Mouse (Mus musculus) ES-E14 (cell line): ENCODE data around the gene Tubd1.

Experiments
- HCFC1 ChIP-seq: IDR thresholded peaks from 2 replicates; pipeline ENCODE4 v1.6.1; 2012; ENCODE audit warnings: low read length, inconsistent platforms, borderline replicate concordance; ENCODE audit not compliant: insufficient read depth
- MAFK ChIP-seq: IDR thresholded peaks from 2 replicates; pipeline ENCODE4 v1.6.1; 2014; ENCODE audit warnings: mild to moderate bottlenecking, low read depth, low read length, inconsistent platforms; ENCODE audit not compliant: insufficient read depth
- ZNF384 ChIP-seq: IDR thresholded peaks from 2 replicates; pipeline ENCODE4 v1.6.1; 2012; ENCODE audit warnings: low read depth, low read length, inconsistent platforms

DNA sequence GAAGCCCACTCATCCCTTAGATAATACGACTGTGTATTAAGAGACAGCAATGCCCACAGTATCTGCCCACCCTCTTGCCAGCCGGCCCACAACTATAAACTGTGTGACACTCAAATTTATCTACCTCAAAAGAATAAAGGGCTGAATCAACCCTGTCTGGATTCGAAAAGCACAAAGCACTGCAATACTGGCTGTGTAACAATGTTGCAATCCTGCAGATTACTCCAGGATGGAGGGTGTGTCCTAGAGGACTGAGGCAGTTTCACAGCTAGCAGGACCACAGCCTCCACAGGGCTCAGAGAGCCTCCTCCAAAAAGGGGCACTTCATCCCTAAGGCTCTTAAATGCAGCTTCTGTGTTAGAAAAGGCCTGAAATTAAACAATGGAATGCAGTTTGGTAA is 28.2 kb upstream of the Tubd1 start:
- TF ChIP-seq HCFC1: no peak
- no peak for TF ChIP-seq MAFK
- TF ChIP-seq ZNF384: no peak
